Mouse (Mus musculus): ENCODE measurements around the gene Rrn3. TPM values are rescaled to one million over a fixed set of nuclear protein-coding genes. Genes with fewer than 3 reads are reported as not detected.

The Rrn3 gene
- polyA plus RNA-seq (2014; fragmentation: Illumina TruSeq; extraction: RNeasy Lipid Tissue Mini Kit (QIAGEN cat#74804); ENCODE audit: low replicate concordance): 23.8 TPM

GRCm38 (mm10) chr16:13780353-13781036 lies at the start of gene Rrn3:
TSS of gene Rrn3 (plus strand) at chr16:13780708.

GRCm38 (mm10) chr16:13818560-13819393 lies 38.3 kb downstream of the Rrn3 start, which contains the start of gene Ntan1:
TSS of gene Ntan1 (plus strand) at chr16:13818845.

Other genes starting within 250 kb of the Rrn3 start
- 18.9 TPM for gene Parn, start 112.5 kb upstream of the Rrn3 start, polyA plus RNA-seq (2014; fragmentation: Illumina TruSeq; extraction: RNeasy Lipid Tissue Mini Kit (QIAGEN cat#74804); ENCODE audit: low replicate concordance)
- gene Bfar, start 108.8 kb upstream of the Rrn3 start, polyA plus RNA-seq (2014; fragmentation: Illumina TruSeq; extraction: RNeasy Lipid Tissue Mini Kit (QIAGEN cat#74804); ENCODE audit: low replicate concordance): 39.7 TPM
- 10.8 TPM for gene 3110001I22Rik, start 108.8 kb upstream of the Rrn3 start, polyA plus RNA-seq (2014; fragmentation: Illumina TruSeq; extraction: RNeasy Lipid Tissue Mini Kit (QIAGEN cat#74804); ENCODE audit: low replicate concordance)
- gene Pla2g10, start 49.7 kb upstream of the Rrn3 start, polyA plus RNA-seq (2014; fragmentation: Illumina TruSeq; extraction: RNeasy Lipid Tissue Mini Kit (QIAGEN cat#74804); ENCODE audit: low replicate concordance): 0.82 TPM
- 117 TPM for gene Ntan1, start 38.1 kb downstream of the Rrn3 start, polyA plus RNA-seq (2014; fragmentation: Illumina TruSeq; extraction: RNeasy Lipid Tissue Mini Kit (QIAGEN cat#74804); ENCODE audit: low replicate concordance)
- gene Pdxdc1, start 122.4 kb downstream of the Rrn3 start, polyA plus RNA-seq (2014; fragmentation: Illumina TruSeq; extraction: RNeasy Lipid Tissue Mini Kit (QIAGEN cat#74804); ENCODE audit: low replicate concordance): 135 TPM
- 7.9 TPM for gene Mpv17l, start 122.5 kb downstream of the Rrn3 start, polyA plus RNA-seq (2014; fragmentation: Illumina TruSeq; extraction: RNeasy Lipid Tissue Mini Kit (QIAGEN cat#74804); ENCODE audit: low replicate concordance)
- not detected for gene 2900011O08Rik, start 205.9 kb downstream of the Rrn3 start, polyA plus RNA-seq (2014; fragmentation: Illumina TruSeq; extraction: RNeasy Lipid Tissue Mini Kit (QIAGEN cat#74804); ENCODE audit: low replicate concordance)
- not detected for gene Ifitm7, start 206.2 kb downstream of the Rrn3 start, polyA plus RNA-seq (2014; fragmentation: Illumina TruSeq; extraction: RNeasy Lipid Tissue Mini Kit (QIAGEN cat#74804); ENCODE audit: low replicate concordance)

Data from small intestine, adult 10 weeks (tissue).